Mouse (Mus musculus): ENCODE data around the gene Ssbp4.

DNA sequence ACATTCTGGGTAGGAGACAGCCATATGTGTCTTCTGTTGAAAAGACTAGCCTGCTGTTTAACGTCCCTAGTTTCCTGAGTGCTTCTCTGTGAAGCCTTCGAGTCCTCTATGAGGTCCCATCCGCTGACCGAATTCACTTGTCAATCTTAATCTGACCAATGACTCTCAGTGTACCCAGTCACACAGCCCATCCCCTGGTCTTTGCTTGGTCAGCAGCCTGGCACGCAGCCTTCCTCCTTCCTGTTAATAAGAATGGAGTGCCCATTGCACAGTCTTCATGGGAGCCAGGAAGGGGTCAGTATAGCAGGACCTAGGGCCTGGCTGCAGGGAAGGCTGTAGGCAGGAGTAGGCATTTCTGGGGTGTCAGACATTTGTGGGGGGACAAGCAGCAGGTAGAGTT lies 5.8 kb upstream of the Ssbp4 start:
- TF ChIP-seq CTCF (IDR thresholded peaks at IDR 0.05; ENCODE audit: low read depth) (no peak), EP300 (IDR thresholded peaks at IDR 0.05; ENCODE audit: low read depth) (no peak)
